ENCODE assay signal across 9 mouse cellular contexts in the genomic region with DNA sequence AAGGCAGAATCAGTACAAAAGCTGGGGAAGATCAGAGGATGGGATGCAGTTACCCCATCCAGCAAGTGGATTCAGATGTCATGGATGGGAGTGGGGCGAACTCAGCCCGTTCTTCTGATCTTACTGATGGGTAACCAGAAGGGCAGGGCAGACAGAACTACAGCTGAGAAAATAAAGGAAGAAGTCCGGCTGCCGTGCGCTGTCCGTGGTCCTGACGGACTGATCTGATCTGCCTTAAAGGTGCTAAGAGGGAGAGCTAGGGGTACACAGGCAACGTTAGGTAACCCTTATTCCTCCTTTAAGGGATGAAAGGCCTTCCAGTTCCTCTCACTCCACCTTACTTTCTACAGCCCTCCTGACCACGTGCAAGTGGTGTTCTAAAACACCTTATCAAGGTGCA. TPM values are rescaled to one million over a fixed set of nuclear protein-coding genes. Genes with fewer than 3 reads are reported as not detected.
DNase-seq lines count a peak whose midpoint lies in the region; ATAC-seq and TF ChIP-seq lines count a peak whose summit lies in the region.
"Had no signal": no experiment of that assay in that cellular context is flagged by ENCODE, and none has a peak within 500 bp of the region (broad histone marks: within the 10 kb centered on the region; RNA-seq: fewer than 3 reads in every experiment).

No protein-coding gene starts in this region.

- 0 out of 2 replicates have a peak overlapping the region, but pooled peaks have one; percentile 26 for H3K27ac ChIP-seq in cerebellum, adult 2 months (ENCODE audit: insufficient read depth, low read length)
- H3K27ac ChIP-seq in thymus, adult 2 months (ENCODE audit: control insufficient read depth, insufficient read depth, low read length): no peak overlapping the region
- H3K27ac ChIP-seq in liver, embryonic 13.5 days: no peak overlapping the region
- H3K27ac ChIP-seq: macrophage had no signal

- no peak overlapping the region for H3K4me3 ChIP-seq in cerebellum, adult 2 months (replicated peaks; ENCODE audit: insufficient read depth, low read depth, low read length)
- H3K4me3 ChIP-seq in thymus, adult 2 months (ENCODE audit: control insufficient read depth, insufficient read depth, low read length): no peak overlapping the region
- no peak overlapping the region for H3K4me3 ChIP-seq in liver, embryonic 13.5 days (replicated peaks)

- WGBS in cerebellum, adult 2 months: 43% methylated on average over 9 of the region's 9 CpGs
- WGBS in thymus, adult 2 months: 23% methylated on average over 9 of the region's 9 CpGs
- 31% methylated on average over 9 of the region's 9 CpGs for WGBS in liver, embryonic 13.5 days (ENCODE audit: insufficient replicate concordance)

- no peak for ATAC-seq in liver, embryonic 13.5 days (ENCODE audit: low read depth)

- TF ChIP-seq POLR2A in cerebellum, adult 2 months (IDR thresholded peaks at IDR 0.05; ENCODE audit: borderline replicate concordance, insufficient read depth, low read length): no peak
- TF ChIP-seq POLR2A in thymus, adult 2 months (IDR thresholded peaks at IDR 0.05; ENCODE audit: control insufficient read depth, extremely low read depth, insufficient read depth, low read length, poor library complexity): no peak

- no peaks in the 10 kb centered on the region for H3K36me3 ChIP-seq in thymus, adult 2 months (ENCODE audit: control insufficient read depth, insufficient read depth, low read length)
- H3K36me3 ChIP-seq in liver, embryonic 13.5 days: peaks cover 61% of the 10 kb centered on the region

- H3K9me3 ChIP-seq in liver, embryonic 13.5 days (replicated peaks): no peaks in the 10 kb centered on the region

- DNase-seq in cerebellum, adult 2 months: no peak
- no peak for DNase-seq in cerebellum, adult 8-10 months
- DNase-seq in thymus, adult 2 months: peak; percentile 61
- no peak for DNase-seq in thymus, adult 18-20 months
- DNase-seq in liver, embryonic 13.5 days: peak; percentile 46
- peak; percentile 51 for DNase-seq in thymus, postnatal 0 days (ENCODE audit: low spot score)
- DNase-seq in right cerebral cortex, postnatal 14 days: no peak
- DNase-seq in layer of hippocampus, postnatal 36 days: no peak

- H3K9ac ChIP-seq in liver, embryonic 13.5 days: no peak overlapping the region

- H3K4me2 ChIP-seq in liver, embryonic 13.5 days: no peak overlapping the region

- H3K27me3 ChIP-seq in cerebellum, adult 2 months (ENCODE audit: control insufficient read depth, insufficient read depth, low read length): no peaks in the 10 kb centered on the region
- no peaks in the 10 kb centered on the region for H3K27me3 ChIP-seq in thymus, adult 2 months (ENCODE audit: control insufficient read depth, insufficient read depth, low read length)
- no peaks in the 10 kb centered on the region for H3K27me3 ChIP-seq in liver, embryonic 13.5 days

- peaks cover 39% of the 10 kb centered on the region for H3K4me1 ChIP-seq in cerebellum, adult 2 months (ENCODE audit: control insufficient read depth, insufficient read depth, low read length)
- H3K4me1 ChIP-seq in thymus, adult 2 months (replicated peaks; ENCODE audit: control insufficient read depth, insufficient read depth, low read length): peaks cover 11% of the 10 kb centered on the region
- H3K4me1 ChIP-seq in liver, embryonic 13.5 days (replicated peaks): peaks cover 17% of the 10 kb centered on the region

- no peak for TF ChIP-seq CTCF in cerebellum, adult 2 months (IDR thresholded peaks at IDR 0.05; ENCODE audit: borderline replicate concordance, insufficient read depth, low read depth, low read length)
- no peak for TF ChIP-seq CTCF in thymus, adult 2 months (IDR thresholded peaks at IDR 0.05; ENCODE audit: borderline replicate concordance, control insufficient read depth, extremely low read depth, insufficient read depth, low read length, poor library complexity)

RNA-seq across cellular contexts. Expression of a gene that starts 1.5 kb away (rescaled TPM):
- polyA plus RNA-seq in cerebellum, adult 2 months (2012; rRNA removed): 16.6 and 18.0 TPM in 2 replicates
- polyA plus RNA-seq in thymus, adult 2 months (2012; rRNA removed): 38.8 and 45.8 TPM in 2 replicates
- 9.8 and 10.5 TPM in 2 replicates for polyA plus RNA-seq in liver, embryonic 13.5 days (2015; fragmentation: Nextera tagmentation; extraction: Ambion mirVana)
- polyA plus RNA-seq in thymus, postnatal 0 days (2015; fragmentation: Nextera tagmentation; extraction: Ambion mirVana): 20.4 and 22.5 TPM in 2 replicates
- 10 to 100 TPM; 10.9 to 11.5 TPM for total RNA-seq in layer of hippocampus, postnatal 36 days (2021)

RNA-seq across cellular contexts. Expression of a gene that starts 6.2 kb away (rescaled TPM):
- polyA plus RNA-seq in cerebellum, adult 2 months (2012; rRNA removed): 669 and 676 TPM in 2 replicates
- polyA plus RNA-seq in thymus, adult 2 months (2012; rRNA removed): 372 and 526 TPM in 2 replicates
- 158 and 159 TPM in 2 replicates for polyA plus RNA-seq in liver, embryonic 13.5 days (2015; fragmentation: Nextera tagmentation; extraction: Ambion mirVana)
- 215 TPM in 2 replicates for polyA plus RNA-seq in thymus, postnatal 0 days (2015; fragmentation: Nextera tagmentation; extraction: Ambion mirVana)
- 100 to 1,000 TPM; 418 to 429 TPM for total RNA-seq in layer of hippocampus, postnatal 36 days (2021)

RNA-seq across cellular contexts. Expression of a gene that starts 10.1 kb away (rescaled TPM):
- polyA plus RNA-seq in cerebellum, adult 2 months (2012; rRNA removed): 41.0 and 42.0 TPM in 2 replicates
- polyA plus RNA-seq in thymus, adult 2 months (2012; rRNA removed): 3.7 and 4.4 TPM in 2 replicates
- polyA plus RNA-seq in liver, embryonic 13.5 days (2015; fragmentation: Nextera tagmentation; extraction: Ambion mirVana): 1.8 and 1.9 TPM in 2 replicates
- 1.3 and 1.7 TPM in 2 replicates for polyA plus RNA-seq in thymus, postnatal 0 days (2015; fragmentation: Nextera tagmentation; extraction: Ambion mirVana)
- 10 to 100 TPM; 65.9 to 67.0 TPM for total RNA-seq in layer of hippocampus, postnatal 36 days (2021)

RNA-seq across cellular contexts. Expression of a gene that starts 21.0 kb away (rescaled TPM):
- polyA plus RNA-seq in cerebellum, adult 2 months (2012; rRNA removed): 1.8 and 3.4 TPM in 2 replicates
- 0.51 and 0.81 TPM in 2 replicates for polyA plus RNA-seq in thymus, adult 2 months (2012; rRNA removed)
- polyA plus RNA-seq in liver, embryonic 13.5 days (2015; fragmentation: Nextera tagmentation; extraction: Ambion mirVana): 1.0 and 1.1 TPM in 2 replicates
- 0.08 and 0.33 TPM in 2 replicates for polyA plus RNA-seq in thymus, postnatal 0 days (2015; fragmentation: Nextera tagmentation; extraction: Ambion mirVana)
- total RNA-seq in layer of hippocampus, postnatal 36 days (2021): 1 to 10 TPM in 1 of 2 experiments, under 1 TPM in 1; 0.52 to 1.5 TPM
- polyA plus RNA-seq: macrophage had no signal

RNA-seq across cellular contexts. Expression of a gene that starts 21.4 kb away (rescaled TPM):
- polyA plus RNA-seq in cerebellum, adult 2 months (2012; rRNA removed): 183 and 192 TPM in 2 replicates
- 87.7 and 96.0 TPM in 2 replicates for polyA plus RNA-seq in thymus, adult 2 months (2012; rRNA removed)
- 22.5 and 25.9 TPM in 2 replicates for polyA plus RNA-seq in liver, embryonic 13.5 days (2015; fragmentation: Nextera tagmentation; extraction: Ambion mirVana)
- polyA plus RNA-seq in thymus, postnatal 0 days (2015; fragmentation: Nextera tagmentation; extraction: Ambion mirVana): 22.0 and 25.4 TPM in 2 replicates
- 100 to 1,000 TPM; 120 to 130 TPM for total RNA-seq in layer of hippocampus, postnatal 36 days (2021)

Comparison
In these comparisons a context has a peak if more than half of its experiments do, and no peak if none do; other contexts are left out.
1. DNase-seq: peak in thymus, adult 2 months (single experiment), liver, embryonic 13.5 days (single experiment) and thymus, postnatal 0 days (single experiment); none in cerebellum, adult 2 months (0 of 2), cerebellum, adult 8-10 months (single experiment), thymus, adult 18-20 months (0 of 2), right cerebral cortex, postnatal 14 days (single experiment) and layer of hippocampus, postnatal 36 days (0 of 2).